Mouse (Mus musculus): Measurements from ENCODE around the gene Pla2r1. TPM values are rescaled to one million over a fixed set of nuclear protein-coding genes. Genes with fewer than 3 reads are reported as not detected.

The Pla2r1 gene
- polyA plus RNA-seq (2017; shearing (Covaris generic)), result not detected

GRCm38 (mm10) chr2:60552902-60553682 is at the start of gene Pla2r1:
Gene Pla2r1, minus strand, starts transcription at chr2:60553308.
- ATAC-seq, result no peak

GRCm38 (mm10) chr2:60601326-60601725 is 48.2 kb upstream of the Pla2r1 start:
- no peak for ATAC-seq

- ATAC-seq, result no peak
Observed at GRCm38 (mm10) chr2:60600863-60601262, 47.8 kb upstream of the Pla2r1 start.

GRCm38 (mm10) chr2:60583416-60583815 is 30.3 kb upstream of the Pla2r1 start:
- no peak for ATAC-seq

GRCm38 (mm10) chr2:60554561-60554960 is 1.5 kb upstream of the Pla2r1 start:
- ATAC-seq, result no peak

GRCm38 (mm10) chr2:60552177-60552901 is 769 bp downstream of the Pla2r1 start:
- ATAC-seq, result no peak

GRCm38 (mm10) chr2:60551673-60552072 is 1.4 kb downstream of the Pla2r1 start:
- ATAC-seq, result no peak

- ATAC-seq, result no peak
Observed at GRCm38 (mm10) chr2:60550521-60550920, 2.6 kb downstream of the Pla2r1 start.

- no peak for ATAC-seq
Observed at GRCm38 (mm10) chr2:60549851-60550250, 3.3 kb downstream of the Pla2r1 start.

GRCm38 (mm10) chr2:60546082-60546481 is 7.0 kb downstream of the Pla2r1 start:
- ATAC-seq, result no peak

GRCm38 (mm10) chr2:60544006-60544405 is 9.1 kb downstream of the Pla2r1 start:
- ATAC-seq, result no peak

- no peak for ATAC-seq
Observed at GRCm38 (mm10) chr2:60541745-60542144, 11.4 kb downstream of the Pla2r1 start.

GRCm38 (mm10) chr2:60540346-60540745 is 12.8 kb downstream of the Pla2r1 start:
- no peak for ATAC-seq

- ATAC-seq, result no peak
Observed at GRCm38 (mm10) chr2:60538710-60539109, 14.4 kb downstream of the Pla2r1 start.

- no peak for ATAC-seq
Observed at GRCm38 (mm10) chr2:60538274-60538673, 14.8 kb downstream of the Pla2r1 start.

- ATAC-seq, result no peak
Observed at GRCm38 (mm10) chr2:60534755-60535154, 18.4 kb downstream of the Pla2r1 start.

- no peak for ATAC-seq
Observed at GRCm38 (mm10) chr2:60533026-60533425, 20.1 kb downstream of the Pla2r1 start.

GRCm38 (mm10) chr2:60532495-60532894 is 20.6 kb downstream of the Pla2r1 start:
- ATAC-seq, result no peak

GRCm38 (mm10) chr2:60515817-60516216 is 37.3 kb downstream of the Pla2r1 start:
- no peak for ATAC-seq

GRCm38 (mm10) chr2:60514863-60515262 is 38.2 kb downstream of the Pla2r1 start:
- ATAC-seq, result no peak

GRCm38 (mm10) chr2:60510718-60511117 is 42.4 kb downstream of the Pla2r1 start:
- no peak for ATAC-seq

- peak; percentile 37 for ATAC-seq
Observed at GRCm38 (mm10) chr2:60505145-60505544, 48.0 kb downstream of the Pla2r1 start.

- peak; percentile 91 for ATAC-seq
Observed at GRCm38 (mm10) chr2:60504718-60505117, 48.4 kb downstream of the Pla2r1 start.

GRCm38 (mm10) chr2:60503991-60504390 is 49.1 kb downstream of the Pla2r1 start:
- no peak for ATAC-seq
